Mouse (Mus musculus): ENCODE measurements around the gene Kansl1l. TPM values are rescaled to one million over a fixed set of nuclear protein-coding genes. Genes with fewer than 3 reads are reported as not detected.
A peak's percentile ranks its signal among the peaks of the same experiment; 100 is the strongest.

Kansl1l gene
- polyA plus RNA-seq, 1 experiment from 2014 or later = 23.4 TPM

DNA sequence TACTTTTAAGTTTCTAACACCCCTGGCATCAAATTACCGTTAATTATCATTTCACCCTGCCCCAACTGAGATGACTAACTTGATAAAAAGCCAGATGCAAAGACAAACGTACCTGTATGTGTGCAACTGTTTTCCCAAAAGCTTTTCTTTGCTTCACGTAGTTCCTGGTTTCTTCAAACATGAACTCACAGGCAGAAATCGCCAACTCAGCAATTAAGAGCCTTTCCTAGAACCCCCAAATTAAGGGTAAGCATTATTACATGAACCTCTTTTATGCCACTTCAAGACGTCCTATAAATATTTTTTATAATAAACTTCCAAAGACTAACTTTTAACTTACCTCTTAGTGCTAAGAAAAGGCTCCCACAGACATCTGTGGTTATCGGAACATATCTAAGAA, 24.1 kb upstream of the Kansl1l start:
- H3K27ac ChIP-seq (ENCODE audit: low read length) = no peak overlapping the region
- no peak for ATAC-seq (ENCODE audit: low read depth)

DNA sequence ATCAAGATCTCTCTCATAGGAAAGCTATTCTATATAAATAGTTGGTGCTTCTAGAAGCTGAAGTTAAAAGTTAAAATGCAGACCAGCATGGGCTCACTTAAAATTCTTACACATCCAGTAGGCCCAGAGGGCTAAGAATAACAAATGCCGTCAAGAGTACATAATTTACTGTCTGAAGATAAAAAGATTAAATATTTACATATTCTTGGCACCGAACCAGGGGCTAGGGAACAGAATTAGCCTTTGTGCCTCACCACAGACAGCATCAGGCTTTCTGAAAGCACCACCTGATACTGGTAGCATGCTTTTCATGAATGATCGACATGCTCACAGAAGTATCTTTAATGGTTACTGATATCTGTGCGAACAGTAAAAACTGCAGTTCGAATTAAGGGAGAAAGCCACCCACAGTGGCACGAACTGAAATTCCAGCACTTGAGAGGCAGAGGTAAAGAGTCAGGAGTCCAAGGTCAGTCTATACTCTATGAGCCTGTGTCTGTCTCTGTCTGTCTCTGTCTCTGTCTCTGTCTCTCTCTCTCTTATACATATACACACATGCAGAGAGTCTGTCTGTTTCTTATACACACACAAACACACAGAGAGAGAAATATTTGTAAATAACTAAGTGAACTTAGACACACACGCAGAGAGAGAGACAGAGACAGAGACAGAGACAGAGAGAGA, 22.5 kb upstream of the Kansl1l start:
- 23% methylated on average over 7 of the region's 7 CpGs for whole genome bisulfite sequencing
- H3K36me3 ChIP-seq (ENCODE audit: control insufficient read depth, insufficient read depth, low read length) = peaks cover 15% of the 10 kb centered on the region
- peak; percentile 81 for ATAC-seq (ENCODE audit: low read depth)
- 0 out of 2 replicates have a peak overlapping the region, but pooled peaks have one; percentile 34 for H3K9ac ChIP-seq (ENCODE audit: low read length)
- peak overlapping the region; percentile 64 for H3K27ac ChIP-seq (ENCODE audit: low read length)
- H3K4me1 ChIP-seq (replicated peaks; ENCODE audit: control insufficient read depth, insufficient read depth, low read length) = peaks cover 24% of the 10 kb centered on the region
- no peaks in the 10 kb centered on the region for H3K9me3 ChIP-seq (ENCODE audit: control insufficient read depth, low read length)
- no peaks in the 10 kb centered on the region for H3K27me3 ChIP-seq (ENCODE audit: control insufficient read depth, insufficient read depth, low read depth, low read length)
- H3K4me3 ChIP-seq (ENCODE audit: low read length) = no peak overlapping the region
- no peak overlapping the region for H3K4me2 ChIP-seq (ENCODE audit: low read depth, low read length)

More for the DNA sequence above, 24.1 kb upstream of the Kansl1l start:
- Histone ChIP-seq H3K36me3 (ENCODE audit: control insufficient read depth, insufficient read depth, low read length) (peaks cover 20% of the 10 kb centered on the region), H3K9me3 (ENCODE audit: control insufficient read depth, low read length) (no peaks in the 10 kb centered on the region), H3K27me3 (ENCODE audit: control insufficient read depth, insufficient read depth, low read depth, low read length) (no peaks in the 10 kb centered on the region), H3K9ac (ENCODE audit: low read length) (no peak overlapping the region), H3K4me3 (ENCODE audit: low read length) (no peak overlapping the region), H3K4me1 (replicated peaks; ENCODE audit: control insufficient read depth, insufficient read depth, low read length) (peaks cover 27% of the 10 kb centered on the region), H3K4me2 (ENCODE audit: low read depth, low read length) (no peak overlapping the region)
- 76% methylated on average over 6 of the region's 6 CpGs for WGBS

DNA sequence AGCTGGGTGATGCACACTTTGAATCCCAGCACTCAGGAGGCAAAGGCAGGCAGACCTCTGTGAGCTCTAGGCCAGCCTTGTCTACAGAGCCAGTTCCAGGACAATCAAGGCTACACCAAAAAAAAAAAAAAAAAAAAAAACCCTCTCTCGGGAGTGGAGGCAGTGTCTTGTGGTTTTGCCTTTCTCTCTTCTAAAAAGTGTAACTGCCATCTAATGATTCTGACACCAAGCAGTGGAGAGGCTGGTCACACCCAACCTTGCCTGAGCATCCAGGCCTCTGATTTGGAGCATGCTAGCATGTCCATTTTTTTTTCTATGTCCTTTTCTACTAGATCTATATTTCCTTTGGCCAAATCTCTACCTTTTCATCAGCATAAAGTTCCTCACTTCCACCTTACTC, 21.8 kb upstream of the Kansl1l start:
- H3K27me3 ChIP-seq (ENCODE audit: control insufficient read depth, insufficient read depth, low read depth, low read length) = no peaks in the 10 kb centered on the region
- H3K4me3 ChIP-seq (ENCODE audit: low read length) = no peak overlapping the region
- no peaks in the 10 kb centered on the region for H3K9me3 ChIP-seq (ENCODE audit: control insufficient read depth, low read length)
- peaks cover 16% of the 10 kb centered on the region for H3K36me3 ChIP-seq (ENCODE audit: control insufficient read depth, insufficient read depth, low read length)
- H3K4me1 ChIP-seq (replicated peaks; ENCODE audit: control insufficient read depth, insufficient read depth, low read length) = peaks cover 27% of the 10 kb centered on the region
- WGBS = 33% methylated on average over 1 of the region's 1 CpGs
- peak; percentile 23; the same call in 1 of the 2 replicates for ATAC-seq (ENCODE audit: low read depth)
- H3K9ac ChIP-seq (ENCODE audit: low read length) = no peak overlapping the region
- H3K27ac ChIP-seq (ENCODE audit: low read length) = peak overlapping the region; percentile 44
- no peak overlapping the region for H3K4me2 ChIP-seq (ENCODE audit: low read depth, low read length)

DNA sequence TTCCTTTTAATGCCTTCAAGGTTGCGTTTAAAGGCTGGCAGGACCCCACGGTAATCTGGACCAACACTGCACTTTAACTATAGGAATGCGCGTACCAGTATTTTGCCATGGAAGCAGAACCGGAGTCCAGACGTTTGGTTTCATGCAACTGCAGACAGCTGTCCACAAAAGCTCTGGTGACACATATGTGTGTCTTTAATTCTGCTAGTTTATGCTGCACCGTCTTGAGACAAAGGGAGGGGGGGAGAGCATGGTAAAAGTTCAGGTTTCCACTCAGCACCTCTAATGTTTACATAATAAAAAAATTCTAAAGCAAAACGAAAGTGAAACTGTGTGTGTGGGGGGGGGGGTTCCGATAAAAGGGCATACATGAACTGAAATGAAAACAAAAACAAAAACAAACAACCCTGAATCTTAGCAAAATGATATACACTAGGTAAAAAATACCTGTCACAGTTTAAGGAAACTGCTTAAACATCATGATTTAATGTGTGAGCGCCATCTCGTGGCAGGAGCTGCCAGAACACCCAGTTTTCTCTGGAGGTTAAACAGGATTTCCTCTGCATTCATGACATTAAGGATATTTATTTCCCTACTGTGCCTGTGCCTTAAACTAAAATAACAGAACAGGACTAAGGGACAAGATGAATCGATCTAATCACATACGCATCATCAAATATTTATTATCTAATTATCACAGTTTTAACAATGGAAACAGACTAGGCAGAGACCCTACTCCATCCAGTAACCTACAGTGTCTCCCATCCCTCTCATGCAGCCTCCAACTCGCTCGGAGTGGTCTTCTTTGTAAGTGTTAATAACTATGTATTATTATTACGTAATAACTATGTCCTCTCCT, 21.1 kb upstream of the Kansl1l start:
- Histone ChIP-seq H3K36me3 (ENCODE audit: control insufficient read depth, insufficient read depth, low read length) (peaks cover 16% of the 10 kb centered on the region), H3K27me3 (ENCODE audit: control insufficient read depth, insufficient read depth, low read depth, low read length) (no peaks in the 10 kb centered on the region), H3K9ac (ENCODE audit: low read length) (peak overlapping the region; percentile 50; the same call in 1 of the 2 replicates), H3K4me1 (replicated peaks; ENCODE audit: control insufficient read depth, insufficient read depth, low read length) (peaks cover 31% of the 10 kb centered on the region), H3K9me3 (ENCODE audit: control insufficient read depth, low read length) (no peaks in the 10 kb centered on the region), H3K27ac (ENCODE audit: low read length) (peak overlapping the region; percentile 44), H3K4me3 (ENCODE audit: low read length) (peak overlapping the region; percentile 27), H3K4me2 (ENCODE audit: low read depth, low read length) (peak overlapping the region; percentile 54)
- WGBS = 36% methylated on average over 16 of the region's 16 CpGs
- ATAC-seq (ENCODE audit: low read depth) = peak; percentile 24

DNA sequence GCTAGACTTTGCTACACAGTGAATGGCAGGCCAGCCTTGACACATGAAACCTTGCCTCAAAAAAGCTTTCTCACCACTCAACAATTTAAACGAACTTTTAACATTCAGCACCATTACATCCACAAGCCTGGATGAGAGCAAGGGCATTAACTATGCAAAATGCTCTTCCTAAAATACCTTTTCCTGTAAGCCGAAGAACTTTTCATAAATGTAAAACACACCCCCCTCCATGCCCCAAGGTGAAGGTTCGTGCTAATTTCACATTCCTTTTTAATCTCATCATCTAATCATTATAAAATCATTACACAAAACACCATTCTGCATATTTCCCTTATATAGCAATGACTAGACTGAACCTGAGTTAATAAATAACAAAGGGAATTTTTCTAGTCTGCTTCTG, 19.8 kb upstream of the Kansl1l start:
- H3K9ac ChIP-seq (ENCODE audit: low read length) = no peak overlapping the region
- no peaks in the 10 kb centered on the region for H3K9me3 ChIP-seq (ENCODE audit: control insufficient read depth, low read length)
- no peak for ATAC-seq (ENCODE audit: low read depth)
- H3K4me3 ChIP-seq (ENCODE audit: low read length) = no peak overlapping the region
- no peak overlapping the region for H3K4me2 ChIP-seq (ENCODE audit: low read depth, low read length)
- peaks cover 12% of the 10 kb centered on the region for H3K36me3 ChIP-seq (ENCODE audit: control insufficient read depth, insufficient read depth, low read length)
- H3K27ac ChIP-seq (ENCODE audit: low read length) = no peak overlapping the region
- H3K27me3 ChIP-seq (ENCODE audit: control insufficient read depth, insufficient read depth, low read depth, low read length) = no peaks in the 10 kb centered on the region
- WGBS = 58% methylated on average over 3 of the region's 3 CpGs
- peaks cover 34% of the 10 kb centered on the region for H3K4me1 ChIP-seq (replicated peaks; ENCODE audit: control insufficient read depth, insufficient read depth, low read length)

DNA sequence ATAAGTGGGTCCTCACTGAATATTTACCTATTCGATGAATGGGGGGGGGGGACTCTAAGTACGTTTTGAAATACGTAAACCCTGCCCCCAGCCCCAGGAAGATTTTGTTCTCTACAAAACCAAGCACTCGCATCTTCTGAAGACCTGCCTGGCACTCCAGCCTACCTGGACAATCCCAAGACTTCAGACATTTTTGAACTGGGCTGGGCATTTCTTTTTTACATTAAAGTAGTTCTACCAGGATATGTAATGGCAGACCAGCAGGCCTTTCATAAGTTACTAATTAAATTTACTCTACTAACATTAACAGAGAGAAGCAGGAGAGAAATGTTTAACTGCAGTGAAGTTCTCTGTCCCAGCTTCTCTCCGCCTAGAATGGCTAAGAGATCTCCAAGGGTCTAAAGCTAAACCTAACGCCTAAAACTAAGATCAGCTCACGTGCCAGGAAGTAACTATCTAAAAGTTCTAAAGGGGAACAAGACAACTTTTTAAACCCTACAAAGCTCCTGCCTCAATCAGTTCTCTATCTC, 15.3 kb upstream of the Kansl1l start:
- H3K27ac ChIP-seq (ENCODE audit: low read length) = peak overlapping the region; percentile 92
- no peak overlapping the region for H3K9ac ChIP-seq (ENCODE audit: low read length)
- no peaks in the 10 kb centered on the region for H3K9me3 ChIP-seq (ENCODE audit: control insufficient read depth, low read length)
- peaks cover 14% of the 10 kb centered on the region for H3K4me1 ChIP-seq (replicated peaks; ENCODE audit: control insufficient read depth, insufficient read depth, low read length)
- peak overlapping the region; percentile 23; the same call in 1 of the 2 replicates for H3K4me2 ChIP-seq (ENCODE audit: low read depth, low read length)
- peaks cover 5% of the 10 kb centered on the region for H3K36me3 ChIP-seq (ENCODE audit: control insufficient read depth, insufficient read depth, low read length)
- 63% methylated on average over 7 of the region's 7 CpGs for WGBS
- no peaks in the 10 kb centered on the region for H3K27me3 ChIP-seq (ENCODE audit: control insufficient read depth, insufficient read depth, low read depth, low read length)
- H3K4me3 ChIP-seq (ENCODE audit: low read length) = no peak overlapping the region
- peak; percentile 75 for ATAC-seq (ENCODE audit: low read depth)

DNA sequence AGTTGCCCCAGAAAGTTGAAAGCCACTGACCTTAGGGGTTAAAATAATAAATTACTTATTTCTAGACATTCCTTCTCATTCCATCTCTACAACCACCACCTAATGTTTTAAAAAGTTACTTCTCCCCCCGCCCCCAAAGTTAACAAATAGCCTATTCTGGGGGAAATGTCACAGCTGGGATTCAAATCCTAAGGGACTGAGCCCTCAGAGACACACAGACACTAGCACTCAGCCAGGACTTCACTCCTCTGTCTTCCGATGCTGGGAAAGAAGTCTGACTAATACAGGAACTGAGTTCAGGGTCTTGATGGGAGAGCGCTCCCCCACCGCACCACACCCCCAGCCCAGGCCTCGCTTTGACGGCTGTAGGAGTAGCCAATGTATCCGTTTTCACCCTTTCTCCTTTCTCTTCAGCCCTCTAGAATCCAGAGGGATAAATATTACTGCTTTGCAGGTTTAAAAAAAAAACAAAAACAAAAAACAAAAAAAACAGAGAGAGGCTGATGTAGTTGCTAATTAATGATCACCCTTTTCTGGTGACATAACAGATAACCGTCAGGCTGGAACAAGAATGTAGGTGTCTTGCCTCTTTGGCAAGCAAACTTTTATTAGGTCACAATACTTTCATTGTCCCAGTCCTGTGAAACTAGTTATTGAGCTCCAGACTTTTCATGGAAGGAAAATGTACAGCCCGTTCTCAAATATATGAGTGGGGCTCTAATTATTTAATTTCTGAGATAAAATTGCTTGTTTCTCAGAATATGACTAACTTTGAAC, 14.7 kb upstream of the Kansl1l start:
- peaks cover 14% of the 10 kb centered on the region for H3K4me1 ChIP-seq (replicated peaks; ENCODE audit: control insufficient read depth, insufficient read depth, low read length)
- peak overlapping the region; percentile 92 for H3K27ac ChIP-seq (ENCODE audit: low read length)
- H3K36me3 ChIP-seq (ENCODE audit: control insufficient read depth, insufficient read depth, low read length) = peaks cover 5% of the 10 kb centered on the region
- H3K9ac ChIP-seq (ENCODE audit: low read length) = no peak overlapping the region
- ATAC-seq (ENCODE audit: low read depth) = peak; percentile 47
- no peak overlapping the region for H3K4me2 ChIP-seq (ENCODE audit: low read depth, low read length)
- H3K27me3 ChIP-seq (ENCODE audit: control insufficient read depth, insufficient read depth, low read depth, low read length) = no peaks in the 10 kb centered on the region
- 46% methylated on average over 9 of the region's 9 CpGs for WGBS
- H3K9me3 ChIP-seq (ENCODE audit: control insufficient read depth, low read length) = no peaks in the 10 kb centered on the region
- no peak overlapping the region for H3K4me3 ChIP-seq (ENCODE audit: low read length)

DNA sequence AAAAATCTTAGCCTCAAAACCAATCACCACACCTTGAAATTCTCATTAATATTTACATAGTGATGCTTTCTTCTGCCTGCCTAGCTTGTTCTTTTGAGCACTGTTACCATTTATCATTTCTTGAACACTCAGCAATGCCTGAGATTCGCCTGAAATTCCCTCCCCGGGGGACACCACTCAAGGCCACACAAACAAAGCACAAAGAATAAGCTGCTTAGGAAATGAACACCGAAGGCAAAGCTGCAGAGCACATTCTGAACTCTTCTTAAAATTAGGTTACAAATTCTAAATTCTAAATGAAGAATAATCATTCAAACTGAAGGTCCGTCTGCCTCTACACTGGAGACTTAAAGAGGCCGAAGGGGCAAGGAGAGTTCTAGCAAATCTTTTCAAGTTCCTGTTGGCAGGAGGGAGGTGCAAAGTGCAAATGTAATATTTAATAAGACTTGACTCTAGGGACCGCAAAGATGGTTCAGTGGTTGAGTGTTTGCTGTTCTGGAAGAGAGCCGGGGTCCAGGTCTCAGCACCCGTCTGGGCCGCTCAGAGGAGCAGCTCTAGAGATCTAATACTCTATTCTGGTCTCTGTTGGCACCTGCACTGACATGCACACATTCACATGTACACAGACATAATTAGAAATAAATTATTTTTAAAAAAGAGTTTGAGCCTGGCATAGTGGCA, 12.2 kb upstream of the Kansl1l start:
- Histone ChIP-seq H3K27me3 (ENCODE audit: control insufficient read depth, insufficient read depth, low read depth, low read length) (no peaks in the 10 kb centered on the region), H3K4me2 (ENCODE audit: low read depth, low read length) (no peak overlapping the region), H3K9me3 (ENCODE audit: control insufficient read depth, low read length) (no peaks in the 10 kb centered on the region), H3K9ac (ENCODE audit: low read length) (no peak overlapping the region), H3K27ac (ENCODE audit: low read length) (peak overlapping the region; percentile 21), H3K4me3 (ENCODE audit: low read length) (no peak overlapping the region), H3K4me1 (replicated peaks; ENCODE audit: control insufficient read depth, insufficient read depth, low read length) (peaks cover 13% of the 10 kb centered on the region; the same call in 1 of the 2 replicates), H3K36me3 (ENCODE audit: control insufficient read depth, insufficient read depth, low read length) (no peaks in the 10 kb centered on the region; the same call in 1 of the 2 replicates)
- 0 out of 2 replicates have a peak, but pooled peaks have one; percentile 29 for ATAC-seq (ENCODE audit: low read depth)
- 47% methylated on average over 9 of the region's 9 CpGs for WGBS

Data from lung, embryonic 16.5 days (tissue).